Mouse (Mus musculus): ENCODE data around the gene Ubxn6. TPM values are rescaled to one million over a fixed set of nuclear protein-coding genes. Genes with fewer than 3 reads are reported as not detected.

Gene Ubxn6
- polyA plus RNA-seq, 1 experiment from 2014 or later: 38.8 TPM

DNA sequence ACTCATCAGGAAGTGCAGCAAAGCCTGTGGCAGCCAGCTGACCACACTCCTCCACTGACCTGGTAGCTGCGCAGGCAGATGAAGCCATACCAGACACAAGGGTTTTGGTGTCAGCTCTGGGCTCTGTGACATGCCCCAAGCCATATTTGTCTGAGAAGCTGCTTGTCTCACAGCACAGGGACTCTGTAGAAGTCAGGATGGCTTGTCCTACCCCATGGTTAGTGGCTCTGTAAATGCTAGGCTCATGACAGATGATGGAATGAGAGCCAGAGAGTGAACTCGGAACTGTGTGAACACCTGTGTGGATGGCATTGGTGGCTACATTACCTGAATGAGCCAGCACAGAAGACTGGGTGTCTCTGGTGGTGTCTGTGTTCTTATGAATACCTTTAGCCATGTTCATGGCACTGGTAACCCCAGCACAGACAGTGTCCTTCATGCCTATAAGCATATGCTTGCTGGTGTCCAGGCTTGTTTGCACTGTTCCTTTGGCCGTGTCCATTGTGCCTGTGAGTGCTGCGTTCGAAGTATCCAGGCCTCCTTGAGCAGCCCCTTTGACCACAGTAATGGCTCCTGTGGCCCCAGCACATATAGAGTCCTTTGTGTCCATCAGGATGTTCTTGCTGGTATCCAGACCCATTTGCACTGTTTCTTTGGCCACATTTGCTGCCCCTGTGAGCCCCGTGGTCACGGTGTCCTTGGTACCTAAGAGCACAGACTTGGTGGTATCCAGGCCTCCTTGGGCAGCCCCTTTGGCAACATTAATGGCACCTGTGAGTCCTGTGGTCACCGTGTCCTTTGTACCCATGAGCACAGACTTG is 28.8 kb upstream of the Ubxn6 start:
- 94% methylated on average over 8 of the region's 8 CpGs for WGBS
- no peak overlapping the region for H3K9ac ChIP-seq (ENCODE audit: low read length)
- no peak overlapping the region for H3K4me3 ChIP-seq (ENCODE audit: low read length)
- no peak overlapping the region for H3K27ac ChIP-seq (ENCODE audit: low read length)
- no peak for ATAC-seq (ENCODE audit: low read depth)
- H3K9me3 ChIP-seq (ENCODE audit: control insufficient read depth, low read length): no peaks in the 10 kb centered on the region
- no peaks in the 10 kb centered on the region for H3K27me3 ChIP-seq (ENCODE audit: control insufficient read depth, insufficient read depth, low read depth, low read length)
- H3K36me3 ChIP-seq (ENCODE audit: control insufficient read depth, insufficient read depth, low read length): peaks cover 21% of the 10 kb centered on the region
- H3K4me2 ChIP-seq (ENCODE audit: low read depth, low read length): no peak overlapping the region
- H3K4me1 ChIP-seq (replicated peaks; ENCODE audit: control insufficient read depth, insufficient read depth, low read length): no peaks in the 10 kb centered on the region

DNA sequence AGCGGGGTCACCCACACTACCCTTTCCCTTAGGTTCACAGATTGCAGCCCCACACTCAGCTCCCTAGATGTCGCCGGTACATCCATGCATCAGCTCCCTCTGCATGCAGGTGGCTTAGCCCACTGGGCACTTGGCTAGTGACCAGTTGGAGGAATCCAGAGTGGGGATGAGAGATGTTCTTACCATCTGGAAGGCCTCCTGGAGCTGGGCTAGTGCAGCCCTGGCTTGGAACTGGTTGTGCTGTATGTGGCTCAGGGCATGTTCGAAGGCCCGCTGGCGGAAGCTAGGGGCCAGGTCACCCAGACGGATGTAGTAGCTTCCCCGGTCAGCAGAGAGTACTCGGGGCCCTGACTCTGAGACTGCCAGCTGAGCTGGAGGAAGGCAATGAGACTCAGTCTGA is 28.1 kb upstream of the Ubxn6 start:
- Histone ChIP-seq H3K36me3 (ENCODE audit: control insufficient read depth, insufficient read depth, low read length) (peaks cover 29% of the 10 kb centered on the region), H3K27ac (ENCODE audit: low read length) (no peak overlapping the region), H3K9ac (ENCODE audit: low read length) (no peak overlapping the region), H3K27me3 (ENCODE audit: control insufficient read depth, insufficient read depth, low read depth, low read length) (no peaks in the 10 kb centered on the region), H3K9me3 (ENCODE audit: control insufficient read depth, low read length) (no peaks in the 10 kb centered on the region), H3K4me1 (replicated peaks; ENCODE audit: control insufficient read depth, insufficient read depth, low read length) (no peaks in the 10 kb centered on the region), H3K4me3 (ENCODE audit: low read length) (no peak overlapping the region), H3K4me2 (ENCODE audit: low read depth, low read length) (no peak overlapping the region)
- WGBS: 90% methylated on average over 9 of the region's 9 CpGs
- ATAC-seq (ENCODE audit: low read depth): no peak

DNA sequence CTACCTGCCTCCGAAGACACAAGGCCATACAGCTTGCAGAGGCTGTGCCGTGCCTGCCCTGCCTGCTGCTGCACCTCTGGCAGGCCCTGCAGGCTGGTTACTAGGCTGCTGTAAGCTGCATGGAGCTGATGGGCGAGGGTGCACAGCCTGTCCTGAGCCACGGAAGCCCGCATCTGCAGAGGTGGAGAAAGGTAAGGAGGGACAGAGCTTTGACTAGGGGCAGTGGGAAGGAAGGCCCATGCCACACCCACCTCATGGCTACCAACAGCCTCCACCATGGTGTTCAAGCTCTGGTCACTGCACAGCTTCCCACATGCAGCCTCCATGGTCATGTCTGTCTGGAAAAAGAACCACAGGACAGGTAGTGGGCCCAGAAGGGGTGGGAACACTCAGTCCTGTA is 27.3 kb upstream of the Ubxn6 start:
- Histone ChIP-seq H3K4me2 (ENCODE audit: low read depth, low read length) (no peak overlapping the region), H3K36me3 (ENCODE audit: control insufficient read depth, insufficient read depth, low read length) (peaks cover 35% of the 10 kb centered on the region), H3K27ac (ENCODE audit: low read length) (no peak overlapping the region), H3K9me3 (ENCODE audit: control insufficient read depth, low read length) (no peaks in the 10 kb centered on the region), H3K4me1 (replicated peaks; ENCODE audit: control insufficient read depth, insufficient read depth, low read length) (no peaks in the 10 kb centered on the region), H3K4me3 (ENCODE audit: low read length) (no peak overlapping the region), H3K27me3 (ENCODE audit: control insufficient read depth, insufficient read depth, low read depth, low read length) (no peaks in the 10 kb centered on the region), H3K9ac (ENCODE audit: low read length) (no peak overlapping the region)
- 92% methylated on average over 5 of the region's 5 CpGs for WGBS
- ATAC-seq (ENCODE audit: low read depth): no peak

DNA sequence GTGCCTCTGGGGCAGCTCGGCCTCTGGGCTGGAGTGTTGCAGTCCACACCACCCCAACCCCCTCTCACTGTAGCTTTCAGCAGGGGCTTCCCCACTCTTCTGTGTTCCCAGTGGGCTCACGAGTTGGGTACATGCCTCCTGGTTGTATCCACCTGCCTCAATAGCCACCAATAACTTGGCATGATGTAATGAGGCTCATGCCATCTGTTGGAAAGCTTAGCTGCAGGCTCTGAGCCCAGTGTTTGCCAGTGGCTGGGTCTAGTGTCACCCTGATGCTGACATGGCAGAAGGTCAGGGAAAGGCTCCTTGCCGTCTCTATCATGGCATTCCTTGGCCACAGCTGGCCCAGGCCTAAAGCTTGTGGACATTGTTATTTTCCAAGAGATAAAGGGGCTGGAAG is 26.0 kb upstream of the Ubxn6 start:
- Histone ChIP-seq H3K4me1 (replicated peaks; ENCODE audit: control insufficient read depth, insufficient read depth, low read length) (no peaks in the 10 kb centered on the region), H3K27ac (ENCODE audit: low read length) (no peak overlapping the region), H3K4me3 (ENCODE audit: low read length) (no peak overlapping the region), H3K36me3 (ENCODE audit: control insufficient read depth, insufficient read depth, low read length) (peaks cover 48% of the 10 kb centered on the region), H3K4me2 (ENCODE audit: low read depth, low read length) (no peak overlapping the region), H3K9me3 (ENCODE audit: control insufficient read depth, low read length) (no peaks in the 10 kb centered on the region), H3K9ac (ENCODE audit: low read length) (no peak overlapping the region), H3K27me3 (ENCODE audit: control insufficient read depth, insufficient read depth, low read depth, low read length) (no peaks in the 10 kb centered on the region)
- ATAC-seq (ENCODE audit: low read depth): no peak
- 84% methylated on average over 3 of the region's 3 CpGs for WGBS

DNA sequence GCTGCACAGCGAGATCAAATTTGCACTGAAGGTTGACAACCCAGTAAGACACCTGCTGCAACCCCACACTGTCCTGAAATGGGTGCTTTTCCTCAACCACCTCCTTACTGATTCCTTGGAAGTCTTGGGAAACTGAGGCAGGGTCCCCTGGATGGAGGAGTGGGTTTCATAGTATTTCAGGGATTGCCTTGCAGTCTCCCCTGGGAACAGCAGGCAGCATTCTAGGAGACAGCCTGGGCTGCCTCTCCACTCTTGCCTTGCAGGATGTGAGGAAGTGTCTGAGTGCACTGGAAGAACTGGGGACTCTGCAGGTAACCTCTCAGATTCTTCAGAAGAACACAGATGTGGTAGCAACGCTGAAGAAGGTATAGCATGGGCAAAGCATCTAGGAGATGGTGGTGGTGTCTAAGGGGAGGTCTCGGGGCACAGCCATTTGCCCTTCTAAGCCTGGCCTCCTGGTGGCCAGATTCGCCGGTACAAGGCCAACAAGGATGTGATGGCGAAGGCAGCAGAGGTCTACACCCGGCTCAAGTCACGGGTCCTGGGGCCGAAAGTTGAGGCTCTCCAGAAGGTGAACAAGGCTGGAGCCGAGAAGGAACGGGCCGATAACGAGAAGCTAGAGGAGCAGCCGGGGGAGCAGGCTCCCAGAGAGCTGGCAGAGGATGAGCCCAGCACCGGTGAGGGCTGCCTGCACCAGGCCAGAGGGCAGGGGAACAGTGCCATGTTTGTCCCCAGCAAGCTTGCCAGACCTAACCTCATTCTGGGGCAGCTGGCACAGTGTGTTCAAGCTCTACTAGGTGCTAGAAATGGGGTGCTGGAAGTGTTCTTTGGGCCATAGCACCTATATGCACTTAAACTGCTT is 24.1 kb upstream of the Ubxn6 start:
- Histone ChIP-seq H3K4me2 (ENCODE audit: low read depth, low read length) (no peak overlapping the region), H3K9me3 (ENCODE audit: control insufficient read depth, low read length) (no peaks in the 10 kb centered on the region), H3K4me1 (replicated peaks; ENCODE audit: control insufficient read depth, insufficient read depth, low read length) (no peaks in the 10 kb centered on the region), H3K4me3 (ENCODE audit: low read length) (no peak overlapping the region), H3K9ac (ENCODE audit: low read length) (no peak overlapping the region), H3K27ac (ENCODE audit: low read length) (no peak overlapping the region), H3K27me3 (ENCODE audit: control insufficient read depth, insufficient read depth, low read depth, low read length) (no peaks in the 10 kb centered on the region), H3K36me3 (ENCODE audit: control insufficient read depth, insufficient read depth, low read length) (peaks cover 49% of the 10 kb centered on the region)
- 90% methylated on average over 15 of the region's 15 CpGs for WGBS
- no peak for ATAC-seq (ENCODE audit: low read depth)

DNA sequence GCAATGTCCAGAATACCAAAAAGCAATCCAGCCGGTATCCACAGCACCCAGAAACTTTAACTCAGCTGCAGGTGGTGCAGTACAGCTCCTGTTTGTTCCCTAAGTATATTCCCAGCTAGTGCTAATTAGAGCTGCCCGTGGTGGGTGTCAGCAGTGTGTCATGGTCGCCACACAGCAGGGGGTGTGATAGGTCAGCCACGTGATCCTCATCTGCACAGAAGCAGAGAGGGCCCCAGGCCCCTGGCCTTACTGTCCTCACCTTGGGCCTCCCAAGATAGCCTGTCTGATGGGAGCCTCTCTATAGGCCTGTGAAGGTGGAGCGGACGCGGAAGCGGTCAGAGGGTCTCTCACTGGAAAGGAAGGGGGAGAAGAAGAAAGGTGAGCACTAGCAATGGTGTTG is 23.4 kb upstream of the Ubxn6 start:
- no peak overlapping the region for H3K4me2 ChIP-seq (ENCODE audit: low read depth, low read length)
- H3K9ac ChIP-seq (ENCODE audit: low read length): no peak overlapping the region
- H3K4me1 ChIP-seq (replicated peaks; ENCODE audit: control insufficient read depth, insufficient read depth, low read length): no peaks in the 10 kb centered on the region
- no peak overlapping the region for H3K27ac ChIP-seq (ENCODE audit: low read length)
- no peak for ATAC-seq (ENCODE audit: low read depth)
- no peaks in the 10 kb centered on the region for H3K9me3 ChIP-seq (ENCODE audit: control insufficient read depth, low read length)
- 88% methylated on average over 8 of the region's 8 CpGs for WGBS
- H3K27me3 ChIP-seq (ENCODE audit: control insufficient read depth, insufficient read depth, low read depth, low read length): no peaks in the 10 kb centered on the region
- no peak overlapping the region for H3K4me3 ChIP-seq (ENCODE audit: low read length)
- H3K36me3 ChIP-seq (ENCODE audit: control insufficient read depth, insufficient read depth, low read length): peaks cover 49% of the 10 kb centered on the region

DNA sequence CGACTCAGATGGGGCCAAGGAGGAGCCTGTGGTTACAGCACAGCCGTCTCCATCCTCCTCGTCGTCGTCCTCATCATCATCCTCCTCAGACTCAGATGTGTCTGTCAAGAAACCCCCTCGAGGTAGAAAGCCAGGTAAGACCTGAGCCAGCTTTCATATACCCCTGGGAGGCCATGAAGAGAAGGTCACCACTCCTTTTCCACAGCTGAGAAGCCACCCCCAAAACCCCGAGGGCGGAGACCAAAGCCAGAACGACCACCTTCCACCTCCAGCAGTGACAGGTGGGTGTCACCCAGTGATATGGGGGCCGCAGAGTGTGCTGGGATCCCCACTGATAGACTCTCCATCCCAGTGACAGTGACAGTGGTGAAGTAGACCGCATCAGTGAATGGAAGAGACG is 22.1 kb upstream of the Ubxn6 start:
- Histone ChIP-seq H3K27me3 (ENCODE audit: control insufficient read depth, insufficient read depth, low read depth, low read length) (no peaks in the 10 kb centered on the region), H3K36me3 (ENCODE audit: control insufficient read depth, insufficient read depth, low read length) (peaks cover 44% of the 10 kb centered on the region), H3K4me2 (ENCODE audit: low read depth, low read length) (no peak overlapping the region), H3K27ac (ENCODE audit: low read length) (no peak overlapping the region), H3K4me3 (ENCODE audit: low read length) (no peak overlapping the region), H3K9ac (ENCODE audit: low read length) (no peak overlapping the region), H3K4me1 (replicated peaks; ENCODE audit: control insufficient read depth, insufficient read depth, low read length) (no peaks in the 10 kb centered on the region), H3K9me3 (ENCODE audit: control insufficient read depth, low read length) (no peaks in the 10 kb centered on the region)
- WGBS: 83% methylated on average over 12 of the region's 12 CpGs
- no peak for ATAC-seq (ENCODE audit: low read depth)

DNA sequence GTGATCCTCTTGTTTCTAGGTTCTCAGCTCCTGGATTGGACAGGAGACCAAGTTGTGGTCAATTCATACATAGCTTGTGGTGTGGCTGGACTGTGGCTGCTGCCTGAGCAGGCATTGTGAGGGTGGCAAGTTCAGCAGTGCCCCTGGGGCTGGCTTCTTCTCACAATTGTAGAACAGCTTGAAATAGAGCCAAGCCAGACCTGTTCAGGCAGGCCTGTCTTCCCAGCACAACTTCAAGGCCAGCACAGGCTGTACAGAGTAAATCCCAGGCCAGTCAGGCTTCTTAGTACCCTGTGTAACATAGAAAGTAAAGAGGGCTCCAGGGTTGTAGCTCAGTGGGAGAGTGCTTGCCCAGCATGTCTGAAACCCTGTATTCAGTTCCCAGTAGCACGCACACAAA is 18.0 kb upstream of the Ubxn6 start:
- H3K4me3 ChIP-seq (ENCODE audit: low read length): no peak overlapping the region
- H3K9ac ChIP-seq (ENCODE audit: low read length): no peak overlapping the region
- ATAC-seq (ENCODE audit: low read depth): no peak
- H3K9me3 ChIP-seq (ENCODE audit: control insufficient read depth, low read length): no peaks in the 10 kb centered on the region
- H3K4me1 ChIP-seq (replicated peaks; ENCODE audit: control insufficient read depth, insufficient read depth, low read length): no peaks in the 10 kb centered on the region
- WGBS: 79% methylated on average over 1 of the region's 1 CpGs
- H3K27ac ChIP-seq (ENCODE audit: low read length): no peak overlapping the region
- no peak overlapping the region for H3K4me2 ChIP-seq (ENCODE audit: low read depth, low read length)
- no peaks in the 10 kb centered on the region for H3K27me3 ChIP-seq (ENCODE audit: control insufficient read depth, insufficient read depth, low read depth, low read length)
- peaks cover 28% of the 10 kb centered on the region for H3K36me3 ChIP-seq (ENCODE audit: control insufficient read depth, insufficient read depth, low read length)

DNA sequence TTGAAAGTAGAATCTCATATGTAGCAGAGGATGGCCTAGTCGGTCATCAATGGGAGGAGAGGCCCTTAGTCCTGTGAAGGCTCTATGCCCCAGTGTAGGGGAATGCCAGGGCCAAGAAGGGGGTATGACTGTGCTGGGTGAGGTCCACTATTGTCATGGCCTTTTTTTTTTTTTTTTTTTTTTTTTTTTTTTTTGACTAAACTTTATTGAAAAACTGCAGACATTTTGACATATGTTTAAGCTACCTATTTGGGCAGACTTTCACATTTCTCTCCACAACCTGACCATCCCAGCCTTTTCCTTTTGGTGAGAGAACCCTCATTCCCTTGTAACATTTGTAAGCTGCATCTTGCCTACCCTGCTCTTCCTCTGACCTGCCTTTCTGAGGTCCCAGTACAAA is 17.5 kb upstream of the Ubxn6 start:
- WGBS: 81% methylated on average over 1 of the region's 1 CpGs
- Histone ChIP-seq H3K4me3 (ENCODE audit: low read length) (no peak overlapping the region), H3K27ac (ENCODE audit: low read length) (no peak overlapping the region), H3K9me3 (ENCODE audit: control insufficient read depth, low read length) (no peaks in the 10 kb centered on the region), H3K4me2 (ENCODE audit: low read depth, low read length) (no peak overlapping the region), H3K4me1 (replicated peaks; ENCODE audit: control insufficient read depth, insufficient read depth, low read length) (no peaks in the 10 kb centered on the region), H3K27me3 (ENCODE audit: control insufficient read depth, insufficient read depth, low read depth, low read length) (no peaks in the 10 kb centered on the region), H3K36me3 (ENCODE audit: control insufficient read depth, insufficient read depth, low read length) (peaks cover 24% of the 10 kb centered on the region), H3K9ac (ENCODE audit: low read length) (no peak overlapping the region)
- ATAC-seq (ENCODE audit: low read depth): no peak

Measured in lung, embryonic 16.5 days (tissue).